Mouse (Mus musculus) heart, embryonic 11.5 days (tissue): ENCODE measurements at regions not wholly inside any gene's neighbourhood (a gene's known extent, or its start where the extent isn't known, plus 50 kb on each side); places are given as distances from the start of the nearest gene placed in this dataset.

Source experiments
- ATAC-seq: fragments of 200-750 bp; cut with Nextera tagmentation; replicated peaks from 2 replicates; pipeline ENCODE4 v1.8.0; 2017; ENCODE audit warnings: moderate library complexity; ENCODE audit not compliant: insufficient number of reproducible peaks, low FRiP score, low TSS enrichment
- H3K27ac ChIP-seq: fragments of 300-500 bp; sonication (generic); 2 replicates; pipeline ENCODE4 v1.5.1; 2014; ENCODE audit warnings: mild to moderate bottlenecking, low read depth, low read length
- H3K27me3 ChIP-seq: fragments of 300-500 bp; sonication (generic); 2 replicates; pipeline ENCODE4 v1.6.1; 2014; ENCODE audit warnings: mild to moderate bottlenecking, low read length, mixed read lengths; ENCODE audit not compliant: control insufficient read depth, insufficient read depth
- H3K36me3 ChIP-seq: fragments of 300-500 bp; sonication (generic); 2 replicates; pipeline ENCODE4 v1.6.1; 2014; ENCODE audit warnings: mild to moderate bottlenecking, low read length, moderate library complexity, mixed read lengths; ENCODE audit not compliant: control insufficient read depth, insufficient read depth
- H3K4me1 ChIP-seq: fragments of 300-500 bp; sonication (generic); 2 replicates; pipeline ENCODE4 v1.6.1; 2014; ENCODE audit warnings: low read length; ENCODE audit not compliant: control insufficient read depth, insufficient read depth
- H3K4me2 ChIP-seq: fragments of 300-500 bp; sonication (generic); 2 replicates; pipeline ENCODE4 v1.6.1; 2014; ENCODE audit warnings: mild to moderate bottlenecking, moderate library complexity
- H3K4me3 ChIP-seq: fragments of 300-500 bp; sonication (generic); 2 replicates; pipeline ENCODE4 v1.5.1; 2014; ENCODE audit warnings: low read depth, low read length
- H3K9ac ChIP-seq: fragments of 300-500 bp; sonication (generic); 2 replicates; pipeline ENCODE4 v1.6.1; 2014; ENCODE audit warnings: mild to moderate bottlenecking, low read depth, low read length, moderate library complexity
- H3K9me3 ChIP-seq: fragments of 300-500 bp; sonication (generic); replicated peaks from 2 replicates; pipeline ENCODE4 v1.6.1; 2016; ENCODE audit warnings: low read length; ENCODE audit not compliant: control insufficient read depth
- WGBS: fragments of 180-500 bp; shearing (Covaris S2); extraction: QIAGEN DNeasy Blood & Tissue Kit; methylation state at CpG from one replicate; pipeline ENCODE4 v1.1.7; 2014; ENCODE audit not compliant: insufficient replicate concordance; 5-methylcytosine and 5-hydroxymethylcytosine counted together

DNA sequence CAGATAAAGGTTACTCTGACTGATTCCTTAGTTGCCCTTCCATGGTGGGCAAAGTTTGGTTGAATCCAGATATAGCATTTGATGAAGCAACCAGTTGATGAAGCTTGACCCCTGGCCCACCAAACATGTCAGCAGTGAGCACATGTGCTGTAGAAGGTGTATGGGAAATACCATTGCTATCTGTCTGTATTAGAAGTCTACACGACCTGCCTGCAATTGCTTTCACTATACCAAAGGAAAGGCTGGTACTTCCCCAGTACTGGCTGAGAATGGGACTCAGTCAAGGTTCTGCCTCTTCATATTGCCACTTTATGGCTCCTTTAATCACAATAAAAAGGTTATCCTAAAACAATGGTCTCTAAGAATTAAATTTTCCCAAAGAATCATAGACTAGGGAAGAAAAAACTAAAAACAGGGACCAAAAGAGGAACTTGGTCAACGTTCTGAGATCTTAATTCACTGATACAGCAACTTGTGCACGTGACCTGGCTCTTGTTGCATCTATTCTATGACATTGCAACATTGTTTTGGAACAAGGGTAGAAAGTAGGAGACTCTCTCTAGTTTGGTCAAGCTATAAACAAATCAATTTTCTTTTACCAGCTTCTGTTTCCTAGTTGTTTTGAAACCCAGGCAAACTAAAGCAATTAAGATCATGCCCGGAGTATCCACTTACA, 284.0 kb downstream of the Rapgef2 start:
- no peaks in the 10 kb centered on the region for H3K4me1 ChIP-seq
- H3K27me3 ChIP-seq = no peaks in the 10 kb centered on the region
- H3K9me3 ChIP-seq = no peaks in the 10 kb centered on the region
- H3K4me2 ChIP-seq = no peak overlapping the region
- H3K4me3 ChIP-seq = no peak overlapping the region
- ATAC-seq = no peak
- WGBS = 79% methylated on average over 4 of the region's 4 CpGs
- no peaks in the 10 kb centered on the region for H3K36me3 ChIP-seq
- no peak overlapping the region for H3K9ac ChIP-seq
- no peak overlapping the region for H3K27ac ChIP-seq

DNA sequence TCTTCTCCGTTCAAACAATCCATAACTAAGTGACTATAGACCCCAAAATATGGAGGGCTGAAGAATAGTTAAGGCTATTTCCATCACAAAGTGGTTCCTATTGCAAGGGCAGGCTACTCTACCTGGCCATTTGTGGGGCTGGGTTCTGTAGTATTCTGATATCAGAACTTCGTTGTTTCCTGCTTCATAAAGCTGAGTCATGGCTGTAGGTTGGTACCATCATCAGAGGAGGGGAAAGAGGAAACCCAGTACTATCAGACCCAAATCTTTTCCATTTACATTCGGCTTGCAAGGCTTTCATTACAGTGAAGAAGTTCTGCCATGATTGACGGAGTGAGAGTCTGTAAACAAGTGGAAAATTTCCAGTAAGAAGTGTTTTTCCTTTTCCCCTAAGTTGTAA, 284.6 kb downstream of the Rapgef2 start:
- WGBS = 76% methylated on average over 4 of the region's 4 CpGs
- H3K27me3 ChIP-seq = no peaks in the 10 kb centered on the region
- no peaks in the 10 kb centered on the region for H3K36me3 ChIP-seq
- no peak overlapping the region for H3K27ac ChIP-seq
- H3K4me1 ChIP-seq = no peaks in the 10 kb centered on the region
- no peaks in the 10 kb centered on the region for H3K9me3 ChIP-seq
- no peak overlapping the region for H3K4me3 ChIP-seq
- no peak overlapping the region for H3K9ac ChIP-seq
- H3K4me2 ChIP-seq = no peak overlapping the region
- no peak for ATAC-seq

DNA sequence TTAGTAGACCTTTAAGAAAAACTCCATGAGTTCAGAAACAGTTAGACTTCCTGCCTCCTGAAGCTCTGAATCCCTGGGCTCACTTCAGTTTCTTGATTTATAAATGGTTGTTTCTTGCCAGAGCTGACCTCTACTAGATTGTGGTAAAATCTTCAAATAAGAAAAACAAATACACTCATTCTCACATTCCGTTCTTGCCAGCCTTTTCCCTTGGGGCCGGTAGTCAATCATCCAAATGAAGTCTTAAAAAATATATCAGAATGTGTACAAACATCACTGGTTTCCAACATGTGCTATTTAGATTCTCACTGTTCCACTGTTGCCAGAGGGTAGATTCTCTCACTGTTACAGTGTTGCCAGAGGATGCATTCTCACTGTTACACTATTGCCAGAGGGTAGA, 286.0 kb downstream of the Rapgef2 start:
- Histone ChIP-seq H3K27me3 (no peaks in the 10 kb centered on the region), H3K9me3 (no peaks in the 10 kb centered on the region), H3K4me3 (no peak overlapping the region), H3K4me1 (no peaks in the 10 kb centered on the region), H3K27ac (no peak overlapping the region), H3K36me3 (no peaks in the 10 kb centered on the region), H3K9ac (no peak overlapping the region), H3K4me2 (no peak overlapping the region)
- 73% methylated on average over 2 of the region's 2 CpGs for WGBS
- no peak for ATAC-seq

DNA sequence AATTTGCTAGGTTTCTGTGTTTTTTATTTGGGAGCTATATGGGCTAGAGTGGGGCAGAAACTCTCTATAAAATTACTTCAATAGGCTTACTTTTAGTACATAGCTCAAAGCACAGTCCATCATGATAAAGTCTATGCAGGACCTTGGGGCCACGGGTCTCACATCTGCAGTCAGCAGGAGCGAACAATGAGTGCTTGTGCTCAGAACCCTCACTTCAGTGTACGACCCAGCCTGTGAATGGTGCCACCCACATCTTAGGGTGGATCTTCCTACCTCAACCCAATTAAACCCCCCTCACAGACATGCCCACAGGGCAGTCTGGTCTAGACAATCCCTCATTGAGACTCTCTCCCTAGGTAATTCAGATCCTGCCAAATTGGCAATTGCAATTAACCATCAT, 286.5 kb downstream of the Rapgef2 start:
- H3K27me3 ChIP-seq = no peaks in the 10 kb centered on the region
- H3K4me1 ChIP-seq = no peaks in the 10 kb centered on the region
- no peak overlapping the region for H3K4me3 ChIP-seq
- no peak overlapping the region for H3K9ac ChIP-seq
- no peak for ATAC-seq
- H3K9me3 ChIP-seq = no peaks in the 10 kb centered on the region
- H3K4me2 ChIP-seq = no peak overlapping the region
- H3K27ac ChIP-seq = no peak overlapping the region
- 69% methylated on average over 3 of the region's 3 CpGs for WGBS
- H3K36me3 ChIP-seq = no peaks in the 10 kb centered on the region

DNA sequence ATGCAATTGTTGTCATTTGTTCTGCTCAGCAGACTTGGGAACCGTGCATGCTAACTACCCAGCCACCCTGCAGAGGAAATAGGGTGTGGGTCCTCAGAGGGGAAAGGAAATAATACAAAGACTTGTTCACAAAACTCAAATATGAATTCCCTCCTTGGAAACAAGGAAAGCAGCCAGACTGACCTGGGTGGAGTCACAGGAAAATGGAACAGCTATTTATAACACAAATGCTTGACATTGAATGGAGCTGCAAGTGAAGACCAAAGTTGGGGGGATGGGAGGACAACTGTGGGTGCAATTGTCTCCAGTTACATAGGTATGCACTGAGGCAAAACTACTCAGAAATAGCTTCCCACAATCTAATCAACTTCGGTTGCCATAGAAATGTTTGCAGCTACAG, 298.2 kb downstream of the Rapgef2 start:
- H3K36me3 ChIP-seq = no peaks in the 10 kb centered on the region
- WGBS = 57% methylated on average over 2 of the region's 2 CpGs
- no peak for ATAC-seq

DNA sequence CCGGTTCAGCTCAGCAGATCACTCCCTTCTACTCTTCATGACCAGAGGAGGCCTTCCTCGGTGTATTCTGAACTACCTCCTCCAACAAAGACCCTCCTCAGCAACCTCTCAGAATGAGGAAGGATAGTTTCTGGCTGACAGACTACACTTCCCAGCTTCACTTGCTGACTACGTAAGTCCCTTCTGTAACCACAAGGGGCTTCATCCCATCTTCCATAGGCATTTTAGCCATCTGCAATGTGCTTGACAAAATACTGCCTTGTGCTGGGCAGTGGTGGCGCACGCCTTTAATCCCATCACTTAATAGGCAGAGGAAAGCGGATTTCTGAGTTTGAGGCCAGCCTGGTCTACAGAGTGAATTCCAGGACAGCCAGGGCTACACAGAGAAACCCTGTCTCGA, 299.6 kb downstream of the Rapgef2 start:
- H3K27ac ChIP-seq = no peak overlapping the region
- 56% methylated on average over 7 of the region's 7 CpGs for WGBS

More for the DNA sequence above, 298.2 kb downstream of the Rapgef2 start:
- H3K9ac ChIP-seq = no peak overlapping the region
- no peak overlapping the region for H3K4me2 ChIP-seq
- no peak overlapping the region for H3K4me3 ChIP-seq
- H3K27me3 ChIP-seq = no peaks in the 10 kb centered on the region
- H3K9me3 ChIP-seq = no peaks in the 10 kb centered on the region
- no peaks in the 10 kb centered on the region for H3K4me1 ChIP-seq
- H3K27ac ChIP-seq = no peak overlapping the region

DNA sequence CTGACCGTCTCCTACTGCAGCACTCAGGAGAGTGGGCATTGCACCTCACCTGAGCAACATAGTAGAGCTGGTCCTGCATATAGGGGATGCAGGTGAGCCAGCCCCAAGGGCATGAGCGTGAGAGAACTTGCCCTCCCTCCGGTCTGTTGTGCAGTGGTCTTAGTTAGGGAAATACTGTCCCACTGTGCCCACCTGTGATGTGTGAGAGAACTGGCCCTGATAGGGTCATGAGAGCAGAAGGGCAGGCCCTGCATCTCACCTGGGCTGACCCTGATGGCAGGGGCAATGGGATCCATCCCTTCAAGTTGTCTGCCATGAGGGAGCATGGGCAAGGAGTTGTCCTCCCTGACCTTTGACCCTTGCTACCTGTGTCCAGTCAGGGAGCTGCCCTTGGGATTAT, 305.3 kb downstream of the Rapgef2 start:
- Histone ChIP-seq H3K4me3 (no peak overlapping the region), H3K9ac (no peak overlapping the region), H3K9me3 (no peaks in the 10 kb centered on the region), H3K36me3 (no peaks in the 10 kb centered on the region), H3K4me2 (no peak overlapping the region), H3K27me3 (no peaks in the 10 kb centered on the region), H3K27ac (no peak overlapping the region), H3K4me1 (no peaks in the 10 kb centered on the region)
- peak; percentile 22; the same call in 1 of the 2 replicates for ATAC-seq
- 86% methylated on average over 3 of the region's 3 CpGs for WGBS

More for the DNA sequence above, 299.6 kb downstream of the Rapgef2 start:
- Histone ChIP-seq H3K4me1 (no peaks in the 10 kb centered on the region), H3K9me3 (no peaks in the 10 kb centered on the region), H3K36me3 (no peaks in the 10 kb centered on the region), H3K4me3 (no peak overlapping the region), H3K27me3 (no peaks in the 10 kb centered on the region), H3K4me2 (no peak overlapping the region), H3K9ac (no peak overlapping the region)
- ATAC-seq = no peak

DNA sequence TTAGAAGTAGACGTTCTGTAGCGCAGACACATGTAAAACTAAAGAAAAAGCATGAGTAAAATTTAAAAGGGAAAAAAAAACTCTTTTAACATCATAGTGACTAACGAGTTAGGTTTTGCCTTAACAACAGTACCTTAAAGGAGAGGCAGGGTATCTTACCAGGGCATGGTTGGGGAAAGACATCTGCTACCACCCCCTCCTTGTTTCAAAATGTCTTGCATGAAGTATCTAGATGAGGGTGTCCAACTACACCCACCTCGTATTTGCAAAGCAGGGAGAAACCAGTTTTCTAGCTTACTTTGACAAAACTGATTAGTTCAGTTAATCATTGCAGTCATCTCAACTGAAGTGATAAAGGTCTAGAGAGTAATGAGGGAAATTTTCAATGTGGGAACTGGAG, 307.5 kb downstream of the Rapgef2 start:
- Histone ChIP-seq H3K4me2 (no peak overlapping the region), H3K4me3 (no peak overlapping the region), H3K36me3 (no peaks in the 10 kb centered on the region), H3K4me1 (no peaks in the 10 kb centered on the region), H3K27ac (no peak overlapping the region), H3K9ac (no peak overlapping the region), H3K27me3 (no peaks in the 10 kb centered on the region), H3K9me3 (no peaks in the 10 kb centered on the region)
- 78% methylated on average over 4 of the region's 4 CpGs for WGBS
- ATAC-seq = no peak
